Mouse (Mus musculus) adrenal gland (tissue): ENCODE data around the gene Wbp2.

Experiments
- intact Hi-C: fragments of 180-260 bp; cut with DNase I; formaldehyde crosslinking; loops from one replicate; pipeline ENCODE4 v1.15.1; 2025

The Wbp2 gene

GRCm38 (mm10) chr11:116037826-116038225 lies 49.0 kb downstream of the Wbp2 start:
- intact Hi-C loops, result loop anchor here (10.0 kb wide), 1 partner anchor 97 kb away; the partner anchor contains the start of genes Mrpl38 and Trim65

- intact Hi-C loops, result loop anchor here (10.0 kb wide), 1 partner anchor 98 kb away; the partner anchor contains the start of genes Mrpl38 and Trim65
Observed at GRCm38 (mm10) chr11:116036671-116037070, 50.1 kb downstream of the Wbp2 start.

- intact Hi-C loops, result loop anchor here (5.0 to 10.0 kb wide), 2 partner anchors 43 to 100 kb away; partner anchors contain the start of genes Mrpl38, Trim65 and Unc13d
Observed at GRCm38 (mm10) chr11:116034584-116034983, 52.2 kb downstream of the Wbp2 start.

- intact Hi-C loops, result loop anchor here (5.0 to 10.0 kb wide), 2 partner anchors 46 to 104 kb away; partner anchors contain the start of genes Mrpl38, Trim65 and Unc13d
Observed at GRCm38 (mm10) chr11:116030898-116031845, 55.6 kb downstream of the Wbp2 start.

GRCm38 (mm10) chr11:116030088-116030897 lies 56.5 kb downstream of the Wbp2 start, which contains the start of gene Unk:
TSS of gene Unk (plus strand) at chr11:116030322.
- intact Hi-C loops, result loop anchor here (5.0 to 10.0 kb wide), 2 partner anchors 47 to 105 kb away; partner anchors contain the start of genes Mrpl38, Trim65 and Unc13d

GRCm38 (mm10) chr11:116029086-116029865 lies 57.5 kb downstream of the Wbp2 start:
- intact Hi-C loops, result no loop called here
